Mouse (Mus musculus): ENCODE results near the gene Ube2e2.

GRCm38 (mm10) chr14:18778993-18779675 is 114.9 kb downstream of the Ube2e2 start:
- TF ChIP-seq POLR2A (IDR thresholded peaks at IDR 0.05; ENCODE audit: insufficient read depth, low read depth, low read length) (no peak), CTCF (IDR thresholded peaks at IDR 0.05; ENCODE audit: insufficient read depth, low read depth, low read length) (no peak)

All from olfactory bulb, adult 2 months (tissue).